ENCODE assay signal across 8 mouse cellular contexts in the genomic region with DNA sequence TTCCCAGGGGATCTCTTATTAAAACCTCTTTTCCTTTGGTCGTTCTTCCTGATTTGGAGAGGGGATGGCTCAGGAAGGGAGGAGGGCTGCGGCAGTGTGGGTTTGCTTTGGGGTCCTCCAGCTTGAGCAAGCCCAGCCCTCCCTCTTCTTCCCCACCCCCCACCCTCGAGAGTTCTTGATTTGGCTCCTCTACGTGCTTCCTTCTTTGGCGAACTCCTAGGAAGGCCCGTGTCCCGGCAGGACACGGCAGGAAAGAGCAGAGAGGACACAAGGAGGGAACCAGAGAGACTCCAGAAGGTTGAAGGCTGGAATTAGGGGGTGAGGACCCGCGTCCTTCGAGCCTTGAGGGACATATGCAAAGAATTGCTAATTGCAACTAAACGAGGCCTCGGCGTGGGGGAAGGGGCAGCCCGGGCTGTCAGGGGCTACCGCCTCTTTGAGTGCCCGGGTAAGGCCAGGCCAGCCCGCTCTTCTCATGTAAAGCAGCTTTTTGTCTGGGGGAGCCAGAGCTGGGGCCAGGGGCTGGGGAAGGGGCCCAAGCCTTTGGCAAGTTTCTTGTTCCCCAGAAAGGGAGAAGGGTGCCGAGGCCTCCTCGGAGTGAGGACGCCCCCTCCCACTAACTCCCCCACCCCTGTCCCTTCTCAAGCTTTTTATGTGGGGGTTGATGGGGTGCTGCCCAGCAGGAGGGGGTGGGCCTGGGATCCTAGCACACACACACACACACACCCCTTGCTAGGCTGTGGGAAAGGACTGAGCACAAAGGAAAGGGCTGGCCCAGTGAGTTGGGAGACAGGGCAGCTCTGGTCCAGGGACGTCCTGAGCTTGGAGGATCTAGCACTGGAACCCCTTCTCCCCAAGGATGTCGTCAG. TPM values are rescaled to one million over a fixed set of nuclear protein-coding genes. Genes with fewer than 3 reads are reported as not detected.
DNase-seq lines count a peak whose midpoint lies in the region; ATAC-seq lines count a peak whose summit lies in the region.

A gene (minus strand): TSS at position 297 of the 869 bp plus-strand sequence.

- WGBS in hindbrain, embryonic 14.5 days = 3% methylated on average over 23 of the region's 23 CpGs
- WGBS in stomach, embryonic 16.5 days = 15% methylated on average over 23 of the region's 23 CpGs

- H3K9me3 ChIP-seq in hindbrain, embryonic 14.5 days (ENCODE audit: control insufficient read depth, low read length) = no peaks in the 10 kb centered on the region
- no peaks in the 10 kb centered on the region for H3K9me3 ChIP-seq in stomach, embryonic 16.5 days (replicated peaks; ENCODE audit: control insufficient read depth, low read length)

- peak within 1 kb of the TSS; percentile 44 for H3K27ac ChIP-seq in hindbrain, embryonic 14.5 days
- H3K27ac ChIP-seq in stomach, embryonic 16.5 days (ENCODE audit: low read length) = peak within 1 kb of the TSS; percentile 97

- no peaks in the 10 kb centered on the region for H3K27me3 ChIP-seq in hindbrain, embryonic 14.5 days (ENCODE audit: control insufficient read depth, insufficient read depth, low read length)
- H3K27me3 ChIP-seq in stomach, embryonic 16.5 days (ENCODE audit: control insufficient read depth, insufficient read depth, low read length) = no peaks in the 10 kb centered on the region

- H3K4me2 ChIP-seq in hindbrain, embryonic 14.5 days (replicated peaks) = peak within 1 kb of the TSS; percentile 44
- H3K4me2 ChIP-seq in stomach, embryonic 16.5 days (ENCODE audit: low read depth, low read length) = peak within 1 kb of the TSS; percentile 55

- H3K36me3 ChIP-seq in hindbrain, embryonic 14.5 days (replicated peaks; ENCODE audit: control insufficient read depth, insufficient read depth) = no peaks in the 10 kb centered on the region
- H3K36me3 ChIP-seq in stomach, embryonic 16.5 days (ENCODE audit: control insufficient read depth, insufficient read depth, low read length) = no peaks in the 10 kb centered on the region

- peak; percentile 85; the same call in 1 of the 2 replicates for ATAC-seq in hindbrain, embryonic 14.5 days (ENCODE audit: low FRiP score)
- peak; percentile 73 for ATAC-seq in stomach, embryonic 16.5 days (ENCODE audit: insufficient read depth, low FRiP score)

- DNase-seq in frontal cortex, adult 2 months (ENCODE audit: extremely low spot score in 1 of 2, low spot score in 1 of 2) = peak; percentile 3 to 24
- no peak for DNase-seq in frontal cortex, postnatal 25 days (ENCODE audit: low spot score in 2 of 2)
- DNase-seq in urinary bladder, postnatal 4 days (ENCODE audit: low spot score in 2 of 2) = peak; percentile 43 to 64
- no peak for DNase-seq in urinary bladder, postnatal 36 days (ENCODE audit: low spot score in 2 of 2)
- no peak for DNase-seq in hindbrain, embryonic 14.5 days (ENCODE audit: low spot score)
- peak; percentile 49 for DNase-seq in lung, postnatal 10 days
- DNase-seq in adipocyte (ENCODE audit: low spot score) = no peak

- peaks cover 20% of the 10 kb centered on the region; the same call in 1 of the 2 replicates for H3K4me1 ChIP-seq in hindbrain, embryonic 14.5 days (replicated peaks; ENCODE audit: control insufficient read depth, insufficient read depth, low read length)
- H3K4me1 ChIP-seq in stomach, embryonic 16.5 days (ENCODE audit: control insufficient read depth, insufficient read depth, low read length) = peaks cover 28% of the 10 kb centered on the region

- H3K4me3 ChIP-seq in hindbrain, embryonic 14.5 days (replicated peaks; ENCODE audit: low read length) = peak within 1 kb of the TSS; percentile 18
- H3K4me3 ChIP-seq in stomach, embryonic 16.5 days (replicated peaks; ENCODE audit: low read length) = peak within 1 kb of the TSS; percentile 34

- H3K9ac ChIP-seq in hindbrain, embryonic 14.5 days = no peak within 1 kb of the TSS
- peak within 1 kb of the TSS; percentile 79 for H3K9ac ChIP-seq in stomach, embryonic 16.5 days (ENCODE audit: low read length)

RNA-seq across cellular contexts. Expression of the gene that starts here (rescaled TPM):
- 6.2 and 6.6 TPM in 2 replicates for polyA plus RNA-seq in frontal cortex, adult 2 months (2012; rRNA removed)
- 3.7 and 4.3 TPM in 2 replicates for polyA plus RNA-seq in hindbrain, embryonic 14.5 days (2014; fragmentation: Nextera tagmentation; extraction: Ambion mirVana)
- 21.0 and 22.0 TPM in 2 replicates for polyA plus RNA-seq in stomach, embryonic 16.5 days (2015; fragmentation: Nextera tagmentation; extraction: Ambion mirVana)

Comparison
In these comparisons a context has a peak if more than half of its experiments do, and no peak if none do; other contexts are left out.
1. DNase-seq: peak in frontal cortex, adult 2 months (2 of 2), urinary bladder, postnatal 4 days (2 of 2) and lung, postnatal 10 days (single experiment); none in frontal cortex, postnatal 25 days (0 of 2), urinary bladder, postnatal 36 days (0 of 2), hindbrain, embryonic 14.5 days (single experiment) and adipocyte (single experiment).